Comparison of ENCODE assay signal across 8 mouse cellular contexts in genomic region chr12:101985110-101985509, GRCm38 (mm10). TPM values are rescaled to one million over a fixed set of nuclear protein-coding genes. Genes with fewer than 3 reads are reported as not detected.
DNase-seq lines count a peak whose midpoint lies in the region; ATAC-seq and TF ChIP-seq lines count a peak whose summit lies in the region.

No protein-coding gene starts in this region.

- peak; percentile 81 for ATAC-seq in megakaryocyte progenitor cell, adult 5-6 weeks (replicated peaks; ENCODE audit: poor library complexity)

- peak; percentile 31; the same call in 1 of the 2 replicates for TF ChIP-seq CTCF in brain, embryonic 14.5 days (IDR thresholded peaks at IDR 0.05; ENCODE audit: borderline replicate concordance, extremely low read depth, insufficient read depth, insufficient read length)

- TF ChIP-seq POLR2A in brain, embryonic 14.5 days (IDR thresholded peaks at IDR 0.05; ENCODE audit: borderline replicate concordance, extremely low read depth, insufficient read depth, insufficient read length, poor library complexity, severe bottlenecking) = no peak

- DNase-seq in embryo, embryonic 10 days (ENCODE audit: low spot score) = peak; percentile 40
- no peak for DNase-seq in embryo, embryonic 9.5 days (ENCODE audit: extremely low spot score)
- peak; percentile 15 for DNase-seq in layer of hippocampus, adult 9-10 months (ENCODE audit: low spot score)
- no peak for DNase-seq in layer of hippocampus, postnatal 25 days (ENCODE audit: extremely low spot score in 1 of 2, low spot score in 1 of 2)
- DNase-seq in brain, embryonic 14.5 days (ENCODE audit: low read depth) = peak; percentile 75
- DNase-seq in thymus, postnatal 14 days = no peak
- no peak for DNase-seq in adrenal gland, adult 2 months

RNA-seq across cellular contexts. Expression of gene Cpsf2, which starts 9.3 kb away (rescaled TPM):
- total RNA-seq in layer of hippocampus, postnatal 25 days (2021) = 10 to 100 TPM; 28.4 to 30.0 TPM
- polyA plus RNA-seq in brain, embryonic 14.5 days (2012; rRNA removed) = 16.3 and 21.4 TPM in 2 replicates
- total RNA-seq in megakaryocyte progenitor cell, adult 5-6 weeks (2015) = 35.5 and 37.5 TPM in 2 replicates
- total RNA-seq in megakaryocyte progenitor cell, adult 5-6 weeks (2017) = 46.5 and 61.3 TPM in 2 replicates
- total RNA-seq in adrenal gland, adult 2 months (2021) = 10 to 100 TPM; 32.4 to 35.8 TPM
- polyA plus RNA-seq in adrenal gland, adult 2 months (2012; rRNA removed) = 2.8 and 3.4 TPM in 2 replicates

RNA-seq across cellular contexts. Expression of gene Atxn3, which starts 27.1 kb away (rescaled TPM):
- total RNA-seq in layer of hippocampus, postnatal 25 days (2021) = 10 to 100 TPM; 19.3 to 20.4 TPM
- polyA plus RNA-seq in brain, embryonic 14.5 days (2012; rRNA removed) = 13.9 and 15.5 TPM in 2 replicates
- 22.0 and 22.5 TPM in 2 replicates for total RNA-seq in megakaryocyte progenitor cell, adult 5-6 weeks (2015)
- 49.8 and 56.1 TPM in 2 replicates for total RNA-seq in megakaryocyte progenitor cell, adult 5-6 weeks (2017)
- total RNA-seq in adrenal gland, adult 2 months (2021) = 10 to 100 TPM; 16.2 to 16.7 TPM
- 0.77 and 1.2 TPM in 2 replicates for polyA plus RNA-seq in adrenal gland, adult 2 months (2012; rRNA removed)

Comparison
In these comparisons a context has a peak if more than half of its experiments do, and no peak if none do; other contexts are left out.
1. DNase-seq: peak in embryo, embryonic 10 days (single experiment), layer of hippocampus, adult 9-10 months (single experiment) and brain, embryonic 14.5 days (single experiment); none in embryo, embryonic 9.5 days (single experiment), layer of hippocampus, postnatal 25 days (0 of 2), thymus, postnatal 14 days (single experiment) and adrenal gland, adult 2 months (single experiment).